Mouse (Mus musculus) limb, embryonic 11.5 days (tissue): ENCODE measurements at regions not wholly inside any gene's neighbourhood (a gene's known extent, or its start where the extent isn't known, plus 50 kb on each side); places are given as distances from the start of the nearest gene placed in this dataset.

Experiments
- ATAC-seq: fragments of 200-750 bp; cut with Nextera tagmentation; 2 replicates; pipeline ENCODE4 v1.8.0; 2017; ENCODE audit warnings: low read depth; ENCODE audit not compliant: insufficient number of reproducible peaks, low FRiP score, low TSS enrichment
- DNase-seq: peaks from one replicate; pipeline ENCODE4 v3.0.0-alpha.2; 2015; ENCODE audit warnings: low spot score
- H3K27ac ChIP-seq: fragments of 300-500 bp; sonication (generic); replicated peaks from 2 replicates; pipeline ENCODE4 v1.5.1; 2014; ENCODE audit warnings: low read depth, mild to moderate bottlenecking, low read length
- H3K27me3 ChIP-seq: fragments of 300-500 bp; sonication (generic); 2 replicates; pipeline ENCODE4 v1.6.1; 2014; ENCODE audit warnings: mild to moderate bottlenecking, low read length, mixed read lengths; ENCODE audit not compliant: control insufficient read depth, insufficient read depth
- H3K36me3 ChIP-seq: fragments of 300-500 bp; sonication (generic); 2 replicates; pipeline ENCODE4 v1.6.1; 2014; ENCODE audit warnings: mild to moderate bottlenecking, low read length, moderate library complexity, mixed read lengths; ENCODE audit not compliant: control insufficient read depth, insufficient read depth
- H3K4me1 ChIP-seq: fragments of 300-500 bp; sonication (generic); 2 replicates; pipeline ENCODE4 v1.6.1; 2014; ENCODE audit warnings: low read length, mixed read lengths; ENCODE audit not compliant: control insufficient read depth, insufficient read depth
- H3K4me2 ChIP-seq: fragments of 300-500 bp; sonication (generic); 2 replicates; pipeline ENCODE4 v1.6.1; 2014; ENCODE audit warnings: low read depth, mild to moderate bottlenecking, moderate library complexity; ENCODE audit not compliant: severe bottlenecking
- H3K4me3 ChIP-seq: fragments of 300-500 bp; sonication (generic); 2 replicates; pipeline ENCODE4 v1.5.1; 2014; ENCODE audit warnings: low read depth, low read length
- H3K9ac ChIP-seq: fragments of 300-500 bp; sonication (generic); 2 replicates; pipeline ENCODE4 v1.6.1; 2014; ENCODE audit warnings: mild to moderate bottlenecking, low read length
- H3K9me3 ChIP-seq: fragments of 300-500 bp; sonication (generic); 2 replicates; pipeline ENCODE4 v1.6.1; 2016; ENCODE audit warnings: low read length; ENCODE audit not compliant: control insufficient read depth
- WGBS: fragments of 180-500 bp; shearing (Covaris S2); extraction: QIAGEN DNeasy Blood & Tissue Kit; methylation state at CpG from one replicate; pipeline ENCODE4 v1.1.7; 2014; 5-methylcytosine and 5-hydroxymethylcytosine counted together

- ATAC-seq (no peak), DNase-seq (no peak)
- H3K4me3 ChIP-seq, result no peak overlapping the region
- H3K4me1 ChIP-seq, result no peaks in the 10 kb centered on the region
- H3K4me2 ChIP-seq, result no peak overlapping the region
- H3K27me3 ChIP-seq, result no peaks in the 10 kb centered on the region
- no peaks in the 10 kb centered on the region for H3K36me3 ChIP-seq
- no peaks in the 10 kb centered on the region for H3K9me3 ChIP-seq
- no peak overlapping the region for H3K27ac ChIP-seq
- no peak overlapping the region for H3K9ac ChIP-seq
- WGBS, result 73% methylated on average over 2 of the region's 2 CpGs
Observed at GRCm38 (mm10) chr6:116829341-116829740, 112.6 kb upstream of the Tmem72 start.

- no peak overlapping the region for H3K9ac ChIP-seq
- H3K27me3 ChIP-seq, result no peaks in the 10 kb centered on the region
- DNase-seq, result no peak
- no peak overlapping the region for H3K27ac ChIP-seq
- no peak overlapping the region for H3K4me2 ChIP-seq
- H3K4me1 ChIP-seq, result no peaks in the 10 kb centered on the region
- WGBS, result 83% methylated on average over 11 of the region's 11 CpGs
- ATAC-seq, result no peak
- H3K36me3 ChIP-seq, result no peaks in the 10 kb centered on the region
- H3K4me3 ChIP-seq, result no peak overlapping the region
- no peaks in the 10 kb centered on the region for H3K9me3 ChIP-seq
Observed at GRCm38 (mm10) chr6:116845990-116846862, 129.5 kb upstream of the Tmem72 start.

GRCm38 (mm10) chr6:116848538-116849093 is 131.9 kb upstream of the Tmem72 start:
- 54% methylated on average over 10 of the region's 10 CpGs for WGBS

GRCm38 (mm10) chr6:116854029-116854428 is 137.3 kb upstream of the Tmem72 start:
- Histone ChIP-seq H3K27ac (no peak overlapping the region), H3K9ac (no peak overlapping the region), H3K4me3 (no peak overlapping the region), H3K27me3 (no peaks in the 10 kb centered on the region), H3K36me3 (no peaks in the 10 kb centered on the region), H3K9me3 (no peaks in the 10 kb centered on the region), H3K4me1 (no peaks in the 10 kb centered on the region), H3K4me2 (no peak overlapping the region)
- ATAC-seq (no peak), DNase-seq (peak; percentile 13)
- 66% methylated on average over 6 of the region's 6 CpGs for WGBS

More at GRCm38 (mm10) chr6:116848538-116849093, 131.9 kb upstream of the Tmem72 start:
- H3K4me1 ChIP-seq, result no peaks in the 10 kb centered on the region
- no peak overlapping the region for H3K4me3 ChIP-seq
- no peak for ATAC-seq
- H3K4me2 ChIP-seq, result no peak overlapping the region
- H3K27ac ChIP-seq, result no peak overlapping the region
- H3K27me3 ChIP-seq, result no peaks in the 10 kb centered on the region
- no peak for DNase-seq
- H3K36me3 ChIP-seq, result no peaks in the 10 kb centered on the region
- H3K9ac ChIP-seq, result no peak overlapping the region
- no peaks in the 10 kb centered on the region for H3K9me3 ChIP-seq

- Histone ChIP-seq H3K4me1 (no peaks in the 10 kb centered on the region), H3K9me3 (no peaks in the 10 kb centered on the region), H3K27ac (no peak overlapping the region), H3K4me3 (no peak overlapping the region), H3K9ac (no peak overlapping the region), H3K4me2 (no peak overlapping the region), H3K27me3 (no peaks in the 10 kb centered on the region), H3K36me3 (no peaks in the 10 kb centered on the region)
- no peak for DNase-seq
- no peak for ATAC-seq
- 75% methylated on average over 2 of the region's 2 CpGs for WGBS
Observed at GRCm38 (mm10) chr6:116856093-116856492, 139.4 kb upstream of the Tmem72 start.

GRCm38 (mm10) chr6:116856917-116857491 is 140.3 kb upstream of the Tmem72 start:
- H3K4me3 ChIP-seq, result no peak overlapping the region
- H3K36me3 ChIP-seq, result no peaks in the 10 kb centered on the region
- H3K4me1 ChIP-seq, result no peaks in the 10 kb centered on the region
- DNase-seq, result no peak
- H3K9me3 ChIP-seq, result no peaks in the 10 kb centered on the region
- no peak overlapping the region for H3K4me2 ChIP-seq
- no peaks in the 10 kb centered on the region for H3K27me3 ChIP-seq
- no peak overlapping the region for H3K9ac ChIP-seq
- no peak overlapping the region for H3K27ac ChIP-seq
- no peak for ATAC-seq
- 70% methylated on average over 1 of the region's 1 CpGs for WGBS

- Histone ChIP-seq H3K27ac (no peak overlapping the region), H3K36me3 (no peaks in the 10 kb centered on the region), H3K9me3 (no peaks in the 10 kb centered on the region), H3K27me3 (no peaks in the 10 kb centered on the region), H3K4me3 (no peak overlapping the region), H3K9ac (no peak overlapping the region), H3K4me2 (no peak overlapping the region), H3K4me1 (no peaks in the 10 kb centered on the region)
- no peak for ATAC-seq
- 43% methylated on average over 2 of the region's 2 CpGs for WGBS
- no peak for DNase-seq
Observed at GRCm38 (mm10) chr6:116863130-116863529, 146.4 kb upstream of the Tmem72 start.

- Histone ChIP-seq H3K9me3 (no peaks in the 10 kb centered on the region), H3K36me3 (no peaks in the 10 kb centered on the region), H3K9ac (no peak overlapping the region), H3K4me2 (no peak overlapping the region), H3K4me3 (no peak overlapping the region), H3K4me1 (no peaks in the 10 kb centered on the region), H3K27ac (no peak overlapping the region), H3K27me3 (no peaks in the 10 kb centered on the region)
- DNase-seq (no peak), ATAC-seq (no peak)
- WGBS, result 83% methylated on average over 2 of the region's 2 CpGs
Observed at GRCm38 (mm10) chr6:116863626-116864025, 146.9 kb upstream of the Tmem72 start.
